Mouse (Mus musculus): Measurements from ENCODE around the gene Mtch1. TPM values are rescaled to one million over a fixed set of nuclear protein-coding genes. Genes with fewer than 3 reads are reported as not detected.

The Mtch1 gene
- total and polyA plus RNA-seq, 2 experiments from 2014 or later, result 504 to 595 TPM

DNA sequence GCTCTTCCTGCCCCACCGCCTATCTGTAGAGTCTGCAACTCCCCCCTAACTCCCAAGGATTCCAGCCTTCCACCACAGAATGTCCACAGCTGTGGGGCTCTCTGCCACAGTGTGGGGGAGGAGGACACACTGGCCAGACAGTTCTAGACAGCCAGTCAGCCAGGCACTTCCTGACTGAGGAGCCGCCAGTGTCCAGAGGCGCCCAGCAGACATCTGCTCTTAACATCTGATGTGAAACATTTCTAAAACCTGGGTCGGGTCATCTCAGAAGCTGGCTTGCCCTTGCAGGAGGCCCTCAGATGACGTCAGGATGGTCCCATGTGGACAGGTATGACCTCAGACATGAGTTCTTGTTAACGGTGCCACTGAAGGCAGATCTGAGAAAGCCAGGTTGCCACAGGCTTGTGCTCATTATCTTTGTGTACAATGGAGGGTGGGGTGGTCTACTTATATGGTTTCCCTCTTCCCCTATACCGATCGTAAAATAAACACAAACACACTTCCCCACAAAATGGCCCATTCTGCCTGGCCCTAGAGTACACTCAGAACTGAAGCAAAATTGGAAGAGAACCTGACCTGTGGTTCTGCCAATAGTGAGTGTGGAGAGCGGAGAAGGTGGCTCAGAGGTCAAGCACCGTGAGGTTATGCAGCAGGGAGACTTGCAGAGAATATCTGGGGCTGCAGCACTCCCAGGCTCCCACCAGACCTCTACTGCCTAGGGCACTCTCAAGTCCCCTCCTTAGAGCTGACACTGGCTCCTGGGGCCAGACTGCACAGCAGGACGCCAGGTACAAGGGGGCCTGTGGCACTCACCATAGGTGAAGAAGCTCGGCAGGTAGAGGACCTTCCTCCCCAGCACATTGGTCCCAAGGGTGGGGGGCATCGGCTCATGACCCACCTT, 5.5 kb downstream of the Mtch1 start:
- peaks cover 7% of the 10 kb centered on the region; the same call in 1 of the 2 replicates for H3K4me1 ChIP-seq (ENCODE audit: insufficient read depth)
- H3K27ac ChIP-seq (ENCODE audit: low read depth, low read length), result peak overlapping the region; percentile 66
- H3K4me2 ChIP-seq (ENCODE audit: low read depth), result no peak overlapping the region
- WGBS, result 55% methylated on average over 13 of the region's 13 CpGs
- peaks cover 44% of the 10 kb centered on the region for H3K36me3 ChIP-seq (ENCODE audit: insufficient read depth)
- no peak overlapping the region for H3K4me3 ChIP-seq (ENCODE audit: low read depth, low read length)
- 0 out of 2 replicates have a peak overlapping the region, but pooled peaks have one; percentile 6 for H3K9ac ChIP-seq
- no peaks in the 10 kb centered on the region for H3K9me3 ChIP-seq (ENCODE audit: low read length)
- no peaks in the 10 kb centered on the region for H3K27me3 ChIP-seq (ENCODE audit: insufficient read depth, low read length)
- peak; percentile 7; the same call in 1 of the 2 replicates for ATAC-seq
- no peak for DNase-seq
- no peak for TF ChIP-seq CTCF (IDR thresholded peaks at IDR 0.05; ENCODE audit: low read depth)

DNA sequence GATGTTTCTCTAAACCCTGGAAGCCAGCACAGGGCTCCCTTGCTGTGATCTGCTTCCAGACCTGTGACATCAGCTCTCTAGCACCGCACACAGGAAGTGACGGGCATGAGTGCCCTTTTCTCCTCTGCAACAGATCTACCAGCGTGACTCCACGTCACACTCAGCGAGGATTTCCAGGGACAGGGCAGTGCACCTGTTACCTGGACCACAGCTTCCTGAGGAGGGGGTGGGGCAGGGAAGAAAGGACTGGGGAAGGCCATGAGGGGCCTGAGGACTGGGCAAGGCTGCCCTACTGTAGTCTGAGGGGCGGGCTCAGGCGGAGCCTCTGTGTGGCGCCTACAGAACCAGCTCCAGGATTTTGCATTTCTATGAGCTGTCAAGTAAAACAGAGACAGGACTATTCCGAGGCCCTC, 6.1 kb downstream of the Mtch1 start:
- peak; percentile 60 for DNase-seq
- Histone ChIP-seq H3K27ac (ENCODE audit: low read depth, low read length) (peak overlapping the region; percentile 66), H3K4me3 (ENCODE audit: low read depth, low read length) (no peak overlapping the region), H3K4me2 (ENCODE audit: low read depth) (peak overlapping the region; percentile 20; the same call in 1 of the 2 replicates), H3K9ac (peak overlapping the region; percentile 25; the same call in 1 of the 2 replicates), H3K9me3 (ENCODE audit: low read length) (no peaks in the 10 kb centered on the region), H3K27me3 (ENCODE audit: insufficient read depth, low read length) (no peaks in the 10 kb centered on the region), H3K36me3 (ENCODE audit: insufficient read depth) (peaks cover 51% of the 10 kb centered on the region), H3K4me1 (ENCODE audit: insufficient read depth) (peaks cover 7% of the 10 kb centered on the region; the same call in 1 of the 2 replicates)
- peak; percentile 60 for ATAC-seq
- peak; percentile 61 for TF ChIP-seq CTCF (IDR thresholded peaks at IDR 0.05; ENCODE audit: low read depth)
- 19% methylated on average over 9 of the region's 9 CpGs for WGBS

DNA sequence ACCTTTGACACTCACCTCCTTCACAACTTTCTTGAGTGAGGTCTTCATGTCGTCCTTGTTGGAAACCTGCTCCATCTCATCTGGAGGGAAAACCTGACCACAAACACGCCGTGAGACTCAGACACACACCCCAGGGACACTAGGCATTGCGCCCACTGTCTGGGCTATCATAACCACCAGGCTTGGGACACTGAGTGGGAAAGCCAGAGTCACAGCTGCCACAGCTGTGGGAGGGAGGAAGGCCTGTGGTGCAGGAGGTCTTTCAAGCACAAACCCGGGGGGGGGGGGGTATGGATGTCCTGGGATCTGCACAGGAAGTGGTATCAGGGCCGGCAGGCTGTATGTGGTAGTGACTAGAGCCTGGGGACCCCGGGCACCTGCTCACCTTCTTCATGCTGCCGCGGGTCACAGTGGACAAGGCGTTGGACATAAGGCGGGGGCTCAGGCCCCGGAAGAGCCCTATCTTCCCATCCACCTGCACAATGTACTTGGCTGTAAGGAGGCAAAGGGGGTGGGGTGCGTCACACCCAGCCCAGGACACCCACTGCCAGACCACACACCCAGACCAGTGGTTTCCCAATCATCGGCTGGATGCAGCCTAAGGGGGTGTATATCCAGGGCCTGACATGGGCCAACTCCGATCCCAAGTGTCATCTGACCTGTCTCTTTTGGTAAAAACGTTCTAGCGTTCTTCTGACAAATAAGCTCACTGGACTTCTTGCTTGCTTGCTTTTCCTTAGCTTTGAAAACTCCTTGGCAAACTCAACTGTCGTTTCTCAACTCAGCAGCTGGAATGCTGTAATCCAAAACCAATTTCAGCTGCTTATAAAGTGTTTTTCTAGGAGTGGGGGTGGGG, 7.1 kb downstream of the Mtch1 start:
- 85% methylated on average over 18 of the region's 18 CpGs for WGBS
- H3K27ac ChIP-seq (ENCODE audit: low read depth, low read length), result no peak overlapping the region
- H3K4me1 ChIP-seq (ENCODE audit: insufficient read depth), result peaks cover 7% of the 10 kb centered on the region; the same call in 1 of the 2 replicates
- no peaks in the 10 kb centered on the region for H3K27me3 ChIP-seq (ENCODE audit: insufficient read depth, low read length)
- H3K9ac ChIP-seq, result no peak overlapping the region
- TF ChIP-seq CTCF (IDR thresholded peaks at IDR 0.05; ENCODE audit: low read depth), result no peak
- H3K36me3 ChIP-seq (ENCODE audit: insufficient read depth), result peaks cover 60% of the 10 kb centered on the region
- H3K9me3 ChIP-seq (ENCODE audit: low read length), result no peaks in the 10 kb centered on the region
- H3K4me2 ChIP-seq (ENCODE audit: low read depth), result no peak overlapping the region
- no peak for DNase-seq
- ATAC-seq, result no peak
- H3K4me3 ChIP-seq (ENCODE audit: low read depth, low read length), result no peak overlapping the region

DNA sequence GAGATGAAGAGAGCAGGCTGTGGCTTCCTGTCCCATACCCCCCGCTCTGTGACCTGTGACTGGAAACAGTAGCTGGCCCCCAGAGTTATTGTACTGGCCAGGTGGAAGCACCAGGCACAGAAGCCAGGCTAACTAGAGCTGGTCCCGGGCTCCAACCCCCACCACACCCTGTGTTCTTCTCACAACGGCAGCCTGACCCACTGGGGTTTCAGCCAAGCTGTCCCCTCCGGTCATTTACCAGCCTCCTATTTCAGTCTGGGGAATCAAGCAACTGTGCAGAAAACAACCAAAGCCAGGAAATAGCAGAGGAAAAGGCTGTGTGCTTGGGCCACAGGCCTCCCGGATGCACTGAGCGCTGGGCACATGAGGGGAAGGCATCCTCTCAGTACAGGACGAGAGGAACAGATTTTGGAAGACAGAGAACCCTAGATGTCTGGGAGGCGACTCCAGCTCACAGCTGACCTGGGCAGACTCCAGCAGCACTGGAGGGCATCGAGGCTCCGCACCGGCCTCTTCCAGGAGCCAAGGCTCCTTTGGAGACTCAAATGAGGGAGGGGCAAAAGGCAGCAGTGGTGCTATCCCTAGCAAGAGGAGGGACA, 8.5 kb downstream of the Mtch1 start:
- 63% methylated on average over 11 of the region's 11 CpGs for WGBS
- Histone ChIP-seq H3K27me3 (ENCODE audit: insufficient read depth, low read length) (no peaks in the 10 kb centered on the region), H3K4me3 (ENCODE audit: low read depth, low read length) (no peak overlapping the region), H3K4me1 (ENCODE audit: insufficient read depth) (peaks cover 7% of the 10 kb centered on the region; the same call in 1 of the 2 replicates), H3K4me2 (ENCODE audit: low read depth) (no peak overlapping the region), H3K9ac (no peak overlapping the region), H3K9me3 (ENCODE audit: low read length) (no peaks in the 10 kb centered on the region), H3K27ac (ENCODE audit: low read depth, low read length) (peak overlapping the region; percentile 45), H3K36me3 (ENCODE audit: insufficient read depth) (peaks cover 71% of the 10 kb centered on the region)
- ATAC-seq (no peak), DNase-seq (no peak)
- TF ChIP-seq CTCF (IDR thresholded peaks at IDR 0.05; ENCODE audit: low read depth), result no peak

DNA sequence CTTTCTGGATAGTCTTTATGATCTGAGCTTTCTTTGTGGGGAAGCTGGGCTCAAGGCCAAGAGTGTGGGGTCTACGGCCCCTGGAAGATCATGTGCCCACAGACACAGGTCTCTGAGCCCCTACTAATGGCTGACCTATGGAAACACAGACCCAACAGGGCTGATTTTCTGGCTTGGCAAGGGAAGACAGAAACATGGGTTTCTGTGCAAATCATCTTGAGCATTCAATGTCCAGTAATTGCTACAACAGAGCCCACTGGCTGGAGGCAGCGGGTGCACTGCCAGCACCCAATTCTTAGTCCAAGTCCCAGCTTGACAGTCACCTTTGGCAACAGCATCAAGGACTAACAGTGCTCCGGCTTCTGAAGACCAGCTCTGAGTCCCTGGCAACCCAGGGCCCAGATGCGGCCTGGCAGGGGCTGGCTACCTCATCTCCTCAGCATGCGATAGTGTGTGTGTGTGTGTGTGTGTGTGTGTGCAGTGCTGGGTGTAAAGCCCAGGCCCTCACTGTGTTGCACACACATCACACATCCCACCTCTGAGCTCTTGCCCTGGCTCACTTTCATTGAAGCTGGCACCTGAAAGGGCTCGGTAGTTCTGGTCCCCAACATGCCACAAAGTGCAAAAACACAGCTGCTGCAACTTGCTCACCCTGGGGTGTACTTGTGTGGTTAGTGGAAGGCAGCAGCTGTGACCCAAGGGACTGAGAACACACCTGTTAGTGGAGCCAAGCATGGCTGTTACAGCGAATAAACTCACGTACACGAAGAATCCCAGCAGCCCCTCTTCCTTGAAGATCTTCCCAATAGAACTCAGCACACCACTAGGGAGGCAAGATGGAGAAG, 9.5 kb downstream of the Mtch1 start:
- H3K27me3 ChIP-seq (ENCODE audit: insufficient read depth, low read length), result no peaks in the 10 kb centered on the region
- no peak overlapping the region for H3K4me3 ChIP-seq (ENCODE audit: low read depth, low read length)
- no peak overlapping the region for H3K4me2 ChIP-seq (ENCODE audit: low read depth)
- WGBS, result 45% methylated on average over 9 of the region's 9 CpGs
- DNase-seq, result peak; percentile 77
- peak; percentile 72 for ATAC-seq
- TF ChIP-seq CTCF (IDR thresholded peaks at IDR 0.05; ENCODE audit: low read depth), result no peak
- peak overlapping the region; percentile 45; the same call in 1 of the 2 replicates for H3K27ac ChIP-seq (ENCODE audit: low read depth, low read length)
- peaks cover 7% of the 10 kb centered on the region; the same call in 1 of the 2 replicates for H3K4me1 ChIP-seq (ENCODE audit: insufficient read depth)
- H3K9me3 ChIP-seq (ENCODE audit: low read length), result no peaks in the 10 kb centered on the region
- no peak overlapping the region for H3K9ac ChIP-seq
- peaks cover 80% of the 10 kb centered on the region for H3K36me3 ChIP-seq (ENCODE audit: insufficient read depth)

Data from forebrain, postnatal 0 days (tissue).